Mouse (Mus musculus) lung, postnatal 14 days (tissue): ENCODE results near the gene Anapc11.
"Not testable (repeated sequence)": the region's sequence is repeated elsewhere in the genome, so short reads cannot be mapped to it uniquely, and the experiment has no call there.

Experiments used
- DNase-seq: peaks from one replicate; pipeline ENCODE4 v3.0.0; 2021

Gene Anapc11

DNA sequence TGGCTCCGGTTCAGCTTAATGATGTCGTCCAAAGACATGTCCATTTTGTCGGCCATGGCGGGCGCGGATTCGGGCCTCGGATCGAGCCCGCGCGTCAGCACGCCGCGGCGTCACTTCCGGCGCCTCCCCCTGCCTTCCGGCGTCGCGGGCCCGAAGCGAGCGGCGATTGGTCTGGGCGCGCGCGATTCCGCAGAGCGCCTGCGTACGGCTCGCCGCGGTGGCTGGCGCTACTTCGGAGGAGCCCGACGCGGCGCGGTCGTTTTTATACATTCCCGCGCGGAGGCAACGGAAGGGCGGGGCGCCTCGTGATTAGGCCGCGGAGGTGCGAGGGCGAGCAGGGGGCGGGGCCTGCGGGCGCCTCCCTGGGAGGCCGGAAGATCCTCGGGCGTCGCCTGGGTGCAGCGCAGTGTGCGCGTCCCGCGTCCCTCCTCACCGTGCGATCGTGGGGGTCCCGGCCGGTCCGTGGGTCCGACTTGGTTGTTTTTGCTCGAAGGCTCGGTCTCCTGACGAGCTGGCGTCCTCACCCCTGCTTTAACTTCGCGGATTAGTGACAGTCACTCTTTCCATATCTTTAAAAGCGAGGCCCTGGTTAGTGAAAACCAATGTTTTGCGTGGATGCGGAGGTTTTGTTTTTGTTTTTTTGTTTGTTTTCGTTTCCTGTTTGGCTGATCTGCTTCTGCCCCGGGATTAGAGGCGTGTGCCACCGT lies at the start of gene Anapc11, which contains the start of gene Alyref:
Gene Anapc11, plus strand, starts transcription at position 139 of the 707 bp plus-strand sequence.
Gene Alyref, minus strand, starts transcription at position 83 of the 707 bp plus-strand sequence.
- peak; percentile 94 for DNase-seq

DNA sequence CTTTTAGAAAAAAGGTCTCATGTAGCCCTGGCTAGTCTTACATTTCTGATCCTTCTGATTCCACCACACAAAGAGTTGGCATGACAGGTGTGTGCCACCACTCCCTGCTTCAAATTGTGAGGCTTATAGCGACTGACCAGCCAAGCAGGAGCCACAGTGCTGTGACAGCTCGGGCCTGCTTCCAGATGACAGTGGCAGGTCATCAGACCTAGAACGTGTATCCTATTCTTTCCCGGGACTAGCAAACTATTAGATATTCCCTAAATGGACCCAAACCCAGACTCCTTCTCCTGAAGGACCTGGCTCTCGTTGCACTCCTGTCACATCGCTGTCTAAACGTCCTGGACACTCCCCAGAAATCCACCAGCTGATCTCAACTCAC lies 49.4 kb upstream of the Anapc11 start:
- DNase-seq = no peak

GRCm38 (mm10) chr11:120549168-120549945 lies 48.9 kb upstream of the Anapc11 start, which contains the start of gene Mcrip1:
Mcrip1 (minus strand) TSS chr11:120549727.
- DNase-seq = peak; percentile 97

DNA sequence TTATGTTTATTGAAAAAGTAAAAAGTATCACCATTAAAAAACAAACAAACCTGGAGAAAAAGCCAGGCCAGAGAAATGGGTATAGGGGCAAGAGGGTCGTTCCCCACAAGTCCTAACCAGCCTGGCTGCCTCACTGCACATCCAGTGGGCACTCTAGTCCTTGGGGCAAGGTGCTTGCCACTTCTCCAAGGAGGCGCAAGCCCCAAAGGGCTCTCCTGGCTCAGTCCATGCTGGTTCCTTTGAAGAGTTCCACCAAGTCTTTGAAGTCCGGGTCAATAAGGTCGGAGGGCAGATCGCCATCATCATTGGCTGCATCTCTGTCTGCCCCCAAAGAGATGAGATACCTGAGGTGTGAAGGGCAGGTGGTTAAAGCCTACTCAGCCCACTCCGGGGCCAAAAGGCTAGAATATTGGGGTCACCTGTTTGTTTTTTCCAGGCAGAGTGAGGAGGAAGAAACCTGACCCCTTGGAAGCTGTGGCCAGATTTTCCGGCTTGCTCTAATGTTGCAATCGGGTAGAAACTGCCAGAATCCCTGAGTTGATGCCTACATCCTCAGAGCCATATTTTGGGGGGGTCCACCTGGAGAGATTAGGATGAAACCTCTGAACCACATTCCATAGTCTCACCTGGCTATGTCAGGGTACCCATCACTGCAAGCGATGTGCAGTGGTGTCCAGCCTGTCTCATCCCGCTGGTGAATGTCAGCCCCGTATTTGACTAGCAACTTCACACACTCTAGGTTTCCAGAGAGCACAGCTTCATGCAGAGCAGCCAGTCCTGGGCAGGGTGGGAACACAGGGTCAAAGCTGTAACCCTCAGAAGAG lies 48.0 kb upstream of the Anapc11 start:
- no peak for DNase-seq

GRCm38 (mm10) chr11:120550810-120551440 lies 47.3 kb upstream of the Anapc11 start, which contains the start of gene Ppp1r27:
Ppp1r27 (minus strand) TSS chr11:120551132.
- no peak for DNase-seq

- no peak for DNase-seq
Observed at GRCm38 (mm10) chr11:120552736-120553135, 45.5 kb upstream of the Anapc11 start.

DNA sequence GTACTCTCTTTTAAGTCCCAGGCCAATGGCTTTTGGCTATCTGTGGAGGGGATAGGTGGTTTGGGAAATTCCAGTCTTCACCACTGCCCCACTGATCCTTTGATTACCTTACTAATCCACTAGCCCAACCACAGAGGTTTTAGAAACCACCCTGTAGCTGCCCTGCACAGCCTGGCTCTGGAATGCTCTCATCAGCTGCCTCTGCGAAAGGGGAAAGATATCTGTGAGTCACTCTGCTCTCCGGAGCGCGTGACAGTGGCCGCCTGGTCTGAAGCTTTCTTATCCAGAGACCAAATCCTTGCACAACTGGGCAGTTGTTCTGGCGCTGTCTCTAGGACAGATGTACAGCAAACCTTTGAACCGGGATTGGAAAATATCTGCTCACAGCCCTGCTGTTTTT lies 43.4 kb upstream of the Anapc11 start:
- DNase-seq = no peak

DNA sequence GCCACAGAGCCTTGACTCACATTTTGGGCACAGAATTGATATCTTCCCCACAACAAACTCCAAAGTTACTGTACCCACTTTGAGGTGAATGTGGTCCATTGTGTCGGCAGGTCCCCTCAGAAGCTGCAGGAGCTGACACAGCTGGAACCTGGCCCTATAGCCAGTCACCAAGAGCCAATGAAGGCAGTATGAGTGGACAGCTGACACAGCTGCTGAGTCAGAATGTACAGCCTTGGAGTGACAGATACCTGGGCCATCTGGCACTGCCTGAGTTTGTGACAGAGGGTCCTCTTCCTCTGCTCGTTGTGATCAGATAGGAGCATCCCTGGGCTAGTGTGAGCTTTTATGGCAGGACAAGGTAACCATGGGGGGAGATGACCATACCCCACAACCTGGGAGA lies 43.0 kb upstream of the Anapc11 start:
- no peak for DNase-seq

DNA sequence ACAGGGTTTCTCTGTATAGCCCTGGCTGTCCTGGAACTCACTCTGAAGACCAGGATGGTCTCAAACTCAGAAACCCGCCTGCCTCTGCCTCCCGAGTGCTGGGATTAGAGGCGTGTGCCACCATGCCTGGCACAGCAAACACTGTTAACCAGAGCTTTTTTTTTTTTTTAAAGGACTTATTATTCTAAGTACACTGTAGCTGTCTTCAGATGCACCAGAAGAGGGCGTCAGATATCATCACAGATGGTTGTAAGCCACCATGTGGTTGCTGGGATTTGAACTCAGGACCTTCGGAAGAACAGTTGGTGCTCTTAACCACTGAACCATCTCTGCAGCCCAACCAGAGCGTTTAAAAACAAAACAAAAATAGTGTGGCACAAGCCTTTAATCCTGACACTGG lies 39.4 kb upstream of the Anapc11 start:
- not testable (repeated sequence) for DNase-seq

- no peak for DNase-seq
Observed at GRCm38 (mm10) chr11:120560952-120561728, 37.1 kb upstream of the Anapc11 start.

GRCm38 (mm10) chr11:120562949-120563348 lies 35.3 kb upstream of the Anapc11 start:
- no peak for DNase-seq

DNA sequence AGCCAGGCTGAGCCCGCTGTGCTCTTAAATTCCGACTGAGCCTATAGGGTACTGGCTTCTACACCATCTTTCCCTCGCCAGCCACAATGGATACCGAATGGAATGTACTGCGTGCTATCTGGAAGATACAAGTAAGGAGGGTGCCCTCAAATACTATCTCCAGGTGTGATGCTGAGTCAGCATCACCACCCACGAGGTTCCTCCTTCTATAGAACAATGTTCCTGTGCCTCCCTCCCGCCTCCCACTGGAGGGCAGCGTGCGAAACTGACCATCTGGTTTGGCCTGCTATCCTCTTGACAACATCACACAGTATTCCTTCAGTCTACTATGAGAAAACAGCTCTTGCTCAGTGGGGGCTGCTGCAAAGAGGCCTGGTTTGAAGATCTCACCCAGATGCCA lies 33.1 kb upstream of the Anapc11 start:
- no peak for DNase-seq

DNA sequence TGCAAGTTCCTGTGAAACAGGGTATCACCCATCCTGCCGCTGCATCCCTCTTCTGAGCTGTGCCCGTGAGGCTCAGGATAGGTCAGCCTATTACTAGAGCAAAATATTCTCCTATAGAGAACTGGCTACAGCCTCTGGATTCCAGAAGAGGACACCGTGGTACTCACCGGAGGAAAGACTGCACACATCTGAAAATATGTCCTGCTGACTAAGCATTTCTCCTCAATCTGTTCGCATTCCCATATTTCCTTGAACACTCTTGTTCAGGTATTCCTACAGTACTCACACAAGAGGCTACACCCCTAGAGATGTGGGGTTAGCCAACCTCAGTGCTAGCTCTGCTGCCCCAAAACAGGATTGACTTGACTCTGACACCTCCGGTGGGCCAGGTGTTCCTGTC lies 29.9 kb upstream of the Anapc11 start:
- no peak for DNase-seq

- DNase-seq = no peak
Observed at GRCm38 (mm10) chr11:120571122-120571521, 27.1 kb upstream of the Anapc11 start.

- no peak for DNase-seq
Observed at GRCm38 (mm10) chr11:120571754-120572416, 26.3 kb upstream of the Anapc11 start.

- DNase-seq = no peak
Observed at GRCm38 (mm10) chr11:120572417-120572751, 25.8 kb upstream of the Anapc11 start.

DNA sequence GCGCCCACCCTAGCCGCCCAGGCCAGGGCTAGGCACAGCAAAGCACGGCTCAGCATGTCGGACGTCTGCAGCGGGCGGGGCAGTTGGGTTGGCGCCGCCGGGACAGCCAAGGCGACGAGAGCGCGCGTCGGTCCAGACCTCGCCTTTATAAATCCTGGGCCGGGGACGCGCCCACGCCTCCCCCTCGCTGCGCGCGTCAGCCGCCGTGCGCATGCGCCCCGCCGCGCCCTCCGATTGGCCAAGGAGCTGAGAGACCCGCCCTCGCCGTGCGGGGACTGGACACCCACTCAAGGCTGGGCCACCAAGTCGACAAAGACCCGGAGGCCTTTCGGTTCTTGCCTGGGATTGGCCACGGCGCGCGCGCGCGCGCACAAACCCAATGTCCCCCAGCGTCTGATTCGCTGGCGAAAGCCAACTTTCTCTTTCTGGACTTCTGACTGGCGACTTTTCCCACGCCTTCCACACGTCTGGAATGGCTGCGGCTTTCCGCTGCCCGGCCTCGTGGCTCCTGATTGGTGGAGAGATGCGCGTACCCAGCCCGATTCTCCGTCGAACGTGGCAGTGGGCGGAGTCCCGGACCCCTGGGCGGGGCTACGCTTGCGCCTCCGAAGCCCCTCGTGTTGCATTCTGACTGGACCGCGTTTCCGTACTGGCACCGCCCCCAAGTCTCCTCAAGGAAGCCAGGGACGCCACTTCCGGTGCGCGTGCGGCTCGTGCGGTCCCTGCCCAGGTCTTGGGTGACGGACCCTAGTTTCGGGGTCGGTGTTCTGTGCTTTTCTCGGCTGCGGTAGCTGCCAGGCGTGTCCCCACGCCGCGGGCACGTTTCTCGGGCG lies 25.3 kb upstream of the Anapc11 start, which contains the start of gene P4hb:
Gene P4hb, minus strand, starts transcription at position 502 of the 833 bp plus-strand sequence.
- DNase-seq = peak; percentile 99

DNA sequence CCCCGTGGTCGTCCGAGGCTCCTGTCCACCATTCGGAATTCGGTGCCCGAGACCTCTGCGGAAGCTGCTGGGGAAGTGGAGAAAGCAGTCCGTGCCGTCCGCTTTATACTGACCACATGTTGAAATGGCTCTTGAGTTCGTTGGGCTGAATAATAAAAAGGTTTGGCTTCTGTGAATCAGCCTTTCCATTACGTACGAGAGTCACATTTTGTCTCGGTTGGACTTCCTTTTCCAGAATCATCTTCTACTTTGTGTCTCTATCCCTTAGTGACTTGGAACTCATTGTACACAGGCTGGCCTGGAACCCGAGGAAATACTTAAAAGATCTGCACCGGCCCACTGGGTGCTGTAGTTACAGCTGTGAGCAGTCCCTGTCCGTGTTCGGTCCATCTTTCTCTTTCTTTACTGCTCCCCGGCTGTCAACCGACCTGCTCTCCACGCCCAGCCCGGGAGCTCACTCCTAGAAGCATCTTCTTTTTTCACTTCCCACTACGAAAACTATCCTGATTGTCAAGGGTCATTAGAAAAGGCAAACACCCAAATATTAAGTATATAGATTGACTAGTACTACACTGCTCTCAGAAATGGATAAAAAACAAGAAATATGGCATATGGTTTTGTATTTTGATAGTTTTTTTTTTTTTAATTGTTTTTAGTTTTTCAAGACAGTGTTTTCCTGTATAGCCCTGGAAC lies 24.5 kb upstream of the Anapc11 start:
- DNase-seq = no peak

GRCm38 (mm10) chr11:120574278-120574600 lies 24.0 kb upstream of the Anapc11 start:
- DNase-seq = no peak

- no peak for DNase-seq
Observed at GRCm38 (mm10) chr11:120575046-120575445, 23.2 kb upstream of the Anapc11 start.
